Mouse (Mus musculus) lung, postnatal 10 days (tissue): ENCODE results near the gene Abtb1.

ENCODE experiments used
- DNase-seq: peaks from one replicate; pipeline ENCODE4 v3.0.0; 2021

Gene Abtb1

DNA sequence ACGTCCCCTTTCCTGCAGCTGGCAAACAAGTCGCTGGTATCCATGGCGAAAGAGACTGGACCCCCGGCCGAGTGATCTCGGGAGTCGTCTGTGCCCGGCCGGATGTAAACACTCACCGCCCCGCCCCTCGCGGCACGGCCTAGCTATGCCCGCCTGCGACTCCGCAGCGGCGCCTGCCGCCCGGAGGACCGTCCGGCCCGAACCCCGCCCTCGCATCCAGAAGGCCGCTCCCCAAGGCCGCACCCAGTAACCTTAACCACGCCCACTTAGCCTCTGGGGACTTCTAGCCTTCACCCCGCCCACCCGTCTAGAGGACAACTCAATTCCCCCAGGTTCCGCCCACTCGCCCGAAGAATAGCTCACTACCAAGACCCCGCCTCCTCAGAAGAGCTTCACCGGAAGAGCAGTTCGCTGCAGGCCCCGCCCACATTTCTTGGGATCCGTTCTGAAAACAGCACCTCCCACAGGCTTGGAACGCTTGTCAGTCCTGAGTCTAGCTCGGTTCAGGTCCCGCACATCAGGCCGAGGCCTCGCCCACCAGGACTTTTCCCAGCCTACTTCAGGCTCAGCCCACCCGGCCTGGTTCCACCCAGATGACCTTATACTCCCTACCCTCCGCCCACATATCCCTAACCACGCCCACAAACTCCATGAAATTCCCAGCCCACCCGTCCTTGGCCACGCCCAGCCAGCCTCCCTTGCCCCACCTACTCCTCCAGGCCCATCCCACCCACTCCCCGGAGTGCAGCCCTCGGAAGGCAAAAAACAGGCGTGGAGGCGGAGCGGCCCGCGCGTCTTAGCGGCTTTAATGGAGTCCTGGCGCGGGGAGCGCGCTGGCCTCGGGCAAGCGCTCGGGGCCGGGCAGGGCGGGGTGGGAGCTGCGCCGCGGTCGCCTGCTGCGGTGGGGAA lies at the start of gene Abtb1:
Abtb1 (minus strand) TSS at position 204 of the 909 bp plus-strand sequence.
- peak; percentile 100 for DNase-seq

DNA sequence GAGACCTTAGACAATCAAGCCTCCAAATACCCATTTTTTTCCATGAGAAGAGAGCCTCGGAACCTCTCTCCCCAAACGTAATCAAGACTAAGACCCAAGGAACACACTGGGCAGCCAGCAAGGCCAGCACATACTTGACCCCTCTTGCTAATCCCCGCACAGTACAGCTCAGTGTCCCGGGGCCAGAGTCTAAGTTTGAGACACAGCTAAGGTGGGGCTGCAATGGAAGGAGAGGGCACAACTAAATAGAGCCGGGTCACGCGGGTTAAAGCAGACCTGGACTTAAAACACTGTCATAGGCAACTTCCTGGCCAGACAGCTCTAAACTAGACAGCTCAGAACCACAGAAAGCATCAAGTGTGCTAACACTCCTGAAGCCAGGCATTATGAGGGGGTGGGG lies 49.0 kb upstream of the Abtb1 start:
- no peak for DNase-seq

DNA sequence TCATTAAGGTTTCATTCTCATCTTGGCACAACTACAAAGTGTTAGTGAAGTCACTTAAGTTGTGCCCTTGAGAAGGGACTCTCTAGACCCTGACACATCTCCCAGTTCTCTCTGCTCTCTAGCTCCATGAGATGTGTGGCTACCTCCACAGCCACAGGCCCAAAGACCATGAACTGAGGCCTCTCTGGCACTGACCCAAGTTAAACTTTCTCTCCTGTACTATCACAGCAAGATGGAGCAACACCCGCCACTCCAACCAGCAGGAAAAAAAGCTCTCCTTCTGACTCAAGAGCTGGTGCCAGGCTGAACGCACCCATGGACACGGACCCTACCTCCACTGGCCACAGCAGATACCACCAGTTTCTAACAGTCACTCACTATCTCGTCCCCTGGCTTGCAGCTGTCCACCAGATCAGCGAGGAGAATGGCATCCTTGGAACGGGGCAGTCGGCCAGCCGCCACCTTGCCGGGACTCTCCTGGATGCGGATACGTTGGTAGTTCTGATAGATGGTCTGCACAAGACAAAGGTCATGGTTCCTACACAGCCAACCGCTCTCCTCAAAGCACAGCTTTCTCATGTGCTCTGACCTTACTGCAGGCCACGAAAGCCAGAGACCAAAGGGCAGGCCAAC lies 47.7 kb upstream of the Abtb1 start:
- DNase-seq, result no peak

DNA sequence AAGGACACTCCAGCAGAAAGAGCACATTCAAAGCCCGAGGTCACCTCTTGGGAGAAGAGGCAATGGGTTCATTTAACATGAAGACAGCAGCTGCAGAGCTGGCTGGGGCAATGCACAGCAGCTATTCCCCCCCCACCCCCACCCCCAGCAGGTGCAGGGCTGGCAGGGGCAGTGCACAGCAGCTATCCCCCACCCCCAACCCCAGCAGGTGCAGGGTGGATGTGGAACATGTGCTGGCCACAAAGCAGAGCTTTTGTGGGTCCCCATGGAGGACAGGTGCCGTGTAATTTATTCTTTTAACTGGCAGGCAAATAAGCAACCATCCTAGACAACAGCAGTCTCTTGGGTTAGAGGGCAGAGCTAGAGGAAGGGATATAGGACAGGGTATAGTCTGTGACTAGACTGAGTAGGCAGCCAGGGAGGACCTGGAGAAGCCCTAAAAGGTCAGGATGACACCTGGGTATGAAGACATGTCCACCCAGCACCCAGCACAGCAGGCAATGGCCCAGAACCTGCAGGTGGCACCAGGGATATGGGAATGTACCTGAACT lies 44.7 kb upstream of the Abtb1 start:
- DNase-seq, result no peak

DNA sequence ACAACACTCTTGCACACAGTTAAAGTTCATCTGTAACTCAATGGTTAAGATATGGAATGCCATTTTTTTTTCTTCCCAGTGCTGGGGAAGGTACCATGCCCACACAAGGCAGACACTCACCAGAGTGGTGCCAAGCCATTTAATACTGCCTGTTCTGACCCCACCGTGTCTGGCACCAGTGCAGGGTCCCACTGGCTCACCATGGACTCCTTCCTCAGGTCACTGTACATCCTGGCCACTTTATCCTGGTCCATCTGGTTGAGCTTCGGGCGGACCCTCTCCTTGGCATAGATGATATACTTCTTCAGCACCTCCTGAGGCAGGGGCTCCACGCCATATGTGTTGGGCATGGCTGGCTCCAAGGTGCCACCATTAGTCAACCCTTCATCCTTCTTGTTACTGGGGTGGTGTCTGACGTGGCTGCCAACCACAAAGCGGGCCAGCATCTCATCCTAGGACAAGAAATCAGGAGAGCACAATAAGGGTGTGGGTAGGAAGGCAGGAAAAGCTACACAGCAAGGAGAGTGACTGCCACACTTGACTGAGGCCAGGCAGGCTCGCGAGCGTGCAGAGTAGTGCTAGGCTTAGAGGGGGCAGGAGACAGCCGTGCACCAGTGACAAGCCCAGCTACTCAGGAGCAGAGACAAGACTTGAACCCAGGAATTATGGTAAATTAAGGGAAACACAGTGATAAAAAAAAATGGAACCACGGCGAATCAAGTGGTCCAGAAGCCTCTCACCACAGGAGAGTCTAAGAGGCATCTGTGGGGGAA lies 44.0 kb upstream of the Abtb1 start:
- DNase-seq, result no peak

DNA sequence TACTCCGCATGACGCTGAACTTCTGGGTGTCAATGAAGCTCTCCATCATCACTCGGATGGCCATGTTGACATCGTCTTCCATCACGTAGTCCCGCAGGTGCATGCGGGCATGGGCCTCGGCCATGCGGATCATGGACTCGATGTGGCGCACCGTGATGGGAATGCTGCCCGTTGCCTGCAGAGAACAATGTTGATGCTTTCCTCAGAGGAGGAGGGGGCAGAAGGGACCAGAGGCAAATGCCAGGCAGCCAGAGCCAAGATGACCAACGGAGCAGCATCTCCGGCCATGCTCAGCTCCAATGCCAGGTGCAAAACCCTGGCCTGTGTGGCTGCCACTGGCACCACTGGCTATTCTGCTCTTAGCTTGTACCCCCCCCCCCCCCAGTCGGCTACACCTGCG lies 42.9 kb upstream of the Abtb1 start:
- no peak for DNase-seq

DNA sequence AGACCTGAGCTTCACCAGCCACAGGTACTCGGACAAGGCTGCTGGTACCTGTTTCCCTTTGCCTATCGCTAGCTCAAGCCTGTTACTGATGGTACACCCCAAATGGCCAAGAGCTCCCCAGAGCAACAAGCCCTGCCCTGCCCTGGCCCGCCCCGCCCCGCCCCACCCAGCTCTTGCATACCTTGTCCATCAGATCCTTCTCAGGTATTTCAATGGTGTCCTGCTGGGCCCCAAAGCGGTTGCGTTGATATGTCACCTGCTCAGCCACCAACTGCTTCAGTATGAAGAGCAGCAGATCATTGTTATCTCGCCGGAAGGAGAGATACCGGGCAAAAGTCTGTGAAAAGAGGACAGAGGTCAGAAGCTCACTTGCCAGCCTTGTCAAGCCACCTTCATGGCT lies 42.4 kb upstream of the Abtb1 start:
- DNase-seq, result no peak

DNA sequence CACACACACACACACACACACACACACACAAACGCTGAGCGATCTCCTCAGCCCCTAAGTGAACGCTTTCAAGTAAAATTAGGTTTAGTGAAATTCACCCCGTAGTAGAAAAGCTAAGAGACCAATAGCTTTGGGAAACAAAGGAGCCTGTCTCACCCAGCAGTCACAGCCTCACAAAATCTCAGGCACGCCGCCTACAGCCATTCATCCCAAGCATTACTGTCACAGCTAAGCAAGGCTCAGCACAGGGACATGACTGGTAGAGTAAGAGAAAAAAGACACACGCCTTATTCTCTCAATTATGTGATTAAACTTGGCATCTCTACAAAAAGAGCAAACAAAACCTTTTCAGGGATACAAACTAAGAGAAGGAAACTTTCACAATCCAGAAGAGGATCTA lies 39.5 kb upstream of the Abtb1 start:
- DNase-seq, result no peak

DNA sequence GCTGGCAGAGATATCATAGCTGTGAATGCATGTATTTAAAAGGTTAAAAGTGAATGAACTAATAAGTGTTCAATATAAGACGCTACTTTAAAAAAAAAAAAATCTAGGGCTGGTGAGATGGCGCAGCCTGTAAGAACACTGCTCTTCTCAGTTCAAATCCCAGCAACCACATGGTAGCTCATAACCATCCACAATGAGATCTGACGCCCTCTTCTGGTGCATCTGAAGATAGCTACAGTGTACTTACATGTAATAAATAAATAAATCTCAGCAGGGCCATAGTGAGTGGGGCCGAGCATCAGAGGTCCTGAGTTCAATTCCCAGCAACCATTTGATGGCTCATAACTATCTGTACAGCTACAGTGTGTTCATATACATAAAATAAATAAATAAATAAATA lies 37.7 kb upstream of the Abtb1 start:
- no peak for DNase-seq

DNA sequence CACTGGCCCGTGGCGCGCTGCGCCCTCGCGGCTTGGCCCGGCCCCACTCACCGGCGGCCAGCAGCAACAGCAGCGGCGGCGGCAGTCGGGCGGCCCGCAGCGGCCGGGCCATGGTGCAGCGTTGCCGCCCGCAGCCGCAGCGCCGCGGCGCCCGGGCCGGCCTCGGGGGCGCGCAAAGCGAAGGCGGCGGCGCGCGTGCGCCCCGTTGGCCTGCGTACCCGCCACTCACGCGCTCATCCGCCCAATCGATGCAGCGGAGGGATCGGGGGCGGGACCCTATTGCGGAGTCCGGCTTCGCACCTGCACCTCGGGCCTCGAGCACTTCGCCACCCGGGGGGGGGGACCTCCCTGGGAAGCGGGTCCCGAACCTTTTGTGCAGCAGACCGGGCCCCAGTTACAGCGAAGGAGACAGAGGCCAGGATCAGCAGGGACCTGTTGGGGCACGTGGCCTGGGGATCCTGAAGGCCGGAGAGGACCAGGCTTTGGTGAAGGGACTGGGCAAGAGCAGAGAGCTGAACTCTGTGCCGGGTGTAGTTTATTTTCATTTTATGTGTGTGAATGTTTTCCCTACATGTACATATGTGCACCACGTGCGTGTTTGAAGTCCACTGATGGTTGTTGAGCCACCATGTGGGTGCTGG lies 33.2 kb upstream of the Abtb1 start, which contains the start of gene Podxl2:
Podxl2 (minus strand) TSS at position 177 of the 641 bp plus-strand sequence.
- peak; percentile 84 for DNase-seq

DNA sequence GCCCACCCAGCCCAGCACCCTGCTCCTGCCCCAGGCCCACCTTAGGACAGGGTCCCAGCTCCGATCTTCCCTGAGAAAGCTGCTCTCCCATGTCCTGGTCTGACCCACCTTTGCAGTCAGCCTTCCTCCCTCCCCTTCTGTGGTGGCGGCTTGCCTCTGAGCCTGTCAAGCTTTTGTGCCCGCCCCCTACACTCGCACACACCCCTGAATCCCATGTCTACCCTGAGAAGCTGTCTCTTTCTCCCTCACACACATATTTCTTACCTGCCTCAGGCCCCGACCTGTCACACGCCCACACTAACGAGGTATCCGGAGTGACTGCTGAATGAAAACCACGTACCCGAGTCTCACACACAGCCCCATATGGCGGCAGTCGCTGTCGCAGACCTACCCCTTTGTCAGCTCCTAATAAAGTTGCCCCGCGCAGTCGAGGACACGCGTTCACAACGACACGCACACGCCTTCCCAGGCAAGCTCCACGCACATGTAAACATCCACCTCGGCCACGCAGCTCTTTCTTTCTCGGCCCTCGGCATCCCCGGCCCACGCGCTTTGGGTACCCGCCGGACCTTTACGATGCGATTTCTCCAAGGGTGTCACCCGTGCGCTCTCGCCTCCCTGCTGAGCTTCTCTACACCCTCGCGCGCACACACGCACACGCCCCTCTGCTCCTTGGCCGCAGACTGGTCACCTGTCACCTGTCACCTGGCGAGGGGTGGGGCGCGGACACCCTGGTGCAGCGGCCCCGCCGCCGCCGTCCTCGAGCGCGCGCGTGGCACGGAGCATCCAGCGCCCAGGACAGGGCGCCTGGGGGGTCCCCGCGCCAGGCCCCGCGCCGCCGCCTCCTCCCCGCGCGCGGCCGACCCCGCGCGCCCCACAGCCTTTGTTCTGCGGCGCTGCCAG lies 32.4 kb upstream of the Abtb1 start:
- DNase-seq, result peak; percentile 40

DNA sequence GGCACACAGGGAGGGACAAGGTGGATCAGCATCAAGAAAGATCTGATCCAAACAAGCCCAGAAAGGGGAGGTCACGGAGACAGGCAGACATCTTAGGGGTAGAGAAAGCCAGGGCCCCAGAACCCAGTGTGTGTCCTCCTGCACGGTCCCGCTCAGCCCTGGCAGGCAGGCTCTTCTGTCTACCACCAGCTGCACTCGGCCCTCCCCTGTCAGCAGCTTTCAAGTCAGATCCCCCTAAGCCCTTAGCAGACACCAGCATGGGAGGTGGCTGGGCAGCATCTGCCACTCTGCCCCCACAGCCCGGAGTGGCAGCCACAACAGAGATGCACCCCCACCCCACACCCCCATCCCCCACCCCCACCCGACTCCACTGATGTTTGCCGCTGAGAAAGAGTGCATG lies 31.0 kb upstream of the Abtb1 start:
- DNase-seq, result no peak

DNA sequence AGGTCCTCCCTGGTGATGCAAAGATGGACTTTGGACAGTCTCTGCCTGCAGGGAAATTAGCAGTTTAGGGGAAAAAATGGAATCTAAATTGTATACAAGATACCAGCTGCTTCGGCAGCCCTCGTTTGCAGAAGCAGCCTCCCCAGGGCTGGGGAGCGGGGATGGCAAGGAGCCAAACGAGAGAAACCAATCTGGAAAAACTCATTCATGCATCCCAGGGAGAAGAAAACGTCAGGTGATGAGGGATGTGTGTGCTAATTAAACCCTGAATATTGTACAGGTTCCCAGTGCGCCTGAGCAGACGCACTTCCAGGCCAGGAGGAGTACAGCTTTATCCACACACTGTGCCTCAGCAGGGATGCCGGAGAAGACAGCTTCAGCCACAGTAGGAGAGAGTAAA lies 29.8 kb upstream of the Abtb1 start:
- no peak for DNase-seq

DNA sequence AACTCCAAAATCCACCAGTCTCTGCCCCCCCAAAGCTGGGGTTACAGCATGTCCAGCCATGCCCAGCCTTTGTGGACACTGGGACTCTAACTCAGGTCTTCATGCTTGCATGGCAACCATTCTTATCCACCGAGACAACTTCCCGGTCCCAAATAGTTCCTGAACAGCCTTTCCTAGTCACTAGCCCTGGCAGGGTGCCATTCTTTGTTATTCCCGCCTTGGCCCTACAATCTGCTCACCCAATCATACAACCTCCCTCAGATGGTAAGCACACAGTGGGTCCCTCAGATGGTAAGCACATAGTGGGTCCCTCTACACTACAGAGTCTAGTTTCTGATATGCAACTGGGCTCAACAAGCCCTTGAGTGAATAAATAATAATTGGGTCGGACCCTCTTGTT lies 28.8 kb upstream of the Abtb1 start:
- peak; percentile 29 for DNase-seq

DNA sequence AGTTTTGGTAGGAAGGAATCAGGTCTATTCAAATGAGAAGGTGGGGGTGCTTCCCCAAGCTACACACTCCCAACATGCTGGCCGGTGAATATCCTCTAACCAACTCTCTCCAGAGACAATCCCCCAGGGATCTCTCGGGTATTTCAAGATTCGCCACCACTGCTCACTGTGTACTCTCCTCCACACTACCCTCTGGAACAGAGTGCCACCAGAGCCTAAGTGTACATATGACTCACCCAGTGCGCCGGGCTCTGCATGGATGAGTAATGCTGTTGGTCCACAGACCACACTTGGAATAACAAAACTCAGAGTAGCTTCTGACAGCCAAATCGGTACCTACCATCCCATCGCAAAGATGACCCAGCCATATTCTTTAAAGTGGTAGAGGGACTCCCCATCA lies 27.7 kb upstream of the Abtb1 start:
- no peak for DNase-seq

DNA sequence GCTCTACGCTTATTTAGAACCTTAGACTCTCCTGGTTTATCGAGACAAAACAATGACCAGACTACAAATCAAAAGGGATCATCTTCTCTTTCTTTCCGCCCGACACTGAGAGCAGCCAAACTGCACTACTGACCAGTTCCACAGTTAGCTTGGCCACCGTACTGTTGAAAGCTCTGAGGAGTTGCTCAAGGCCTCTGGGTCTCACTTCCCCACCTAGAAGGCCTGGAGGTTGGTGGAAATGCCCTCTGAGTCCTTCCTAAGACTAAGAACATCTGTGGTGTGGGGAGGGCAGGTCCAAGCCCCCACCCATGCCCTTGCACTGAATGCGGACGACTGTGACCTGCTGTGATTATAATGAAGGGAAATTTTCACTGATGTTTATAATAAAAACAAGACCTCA lies 23.9 kb upstream of the Abtb1 start:
- no peak for DNase-seq

DNA sequence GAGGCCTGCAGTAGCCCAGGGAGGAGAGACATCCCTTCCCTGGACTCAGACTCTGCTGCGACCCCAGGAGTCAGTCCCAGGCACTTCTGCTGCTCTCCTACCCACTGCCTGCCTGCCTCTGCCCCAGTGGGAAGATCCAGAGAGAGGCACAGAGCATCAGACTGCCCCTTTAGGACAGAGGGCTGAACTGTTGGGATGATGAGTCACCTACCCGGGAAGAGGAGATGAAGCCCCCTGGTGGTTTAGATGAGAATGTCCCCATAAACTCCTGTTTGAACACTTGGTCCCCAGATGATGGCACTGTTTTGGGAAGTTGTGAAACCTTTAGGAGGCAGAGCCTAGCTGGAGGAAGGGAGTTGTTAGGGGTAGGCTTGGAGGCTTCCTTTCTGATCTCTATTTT lies 19.1 kb upstream of the Abtb1 start:
- DNase-seq, result peak; percentile 80

DNA sequence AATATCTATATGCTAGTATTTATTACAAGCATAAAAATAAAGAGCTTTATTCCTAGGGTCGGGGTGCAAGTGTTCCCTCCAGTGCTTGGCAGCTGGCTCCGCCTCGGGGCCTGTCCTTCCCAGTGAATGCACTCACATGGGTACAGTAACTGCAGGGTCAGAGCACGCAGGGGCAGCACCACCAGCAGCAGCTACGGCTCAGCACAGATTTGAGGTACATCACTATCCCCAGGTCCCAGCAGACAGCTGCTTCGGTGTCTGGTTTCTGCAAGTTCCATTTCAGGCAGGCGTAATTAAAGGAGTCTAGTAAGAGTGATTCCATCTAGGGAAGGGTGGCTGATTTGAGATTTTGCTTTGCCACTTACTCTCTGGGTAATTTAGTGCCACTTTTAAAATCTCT lies 16.6 kb upstream of the Abtb1 start:
- no peak for DNase-seq

DNA sequence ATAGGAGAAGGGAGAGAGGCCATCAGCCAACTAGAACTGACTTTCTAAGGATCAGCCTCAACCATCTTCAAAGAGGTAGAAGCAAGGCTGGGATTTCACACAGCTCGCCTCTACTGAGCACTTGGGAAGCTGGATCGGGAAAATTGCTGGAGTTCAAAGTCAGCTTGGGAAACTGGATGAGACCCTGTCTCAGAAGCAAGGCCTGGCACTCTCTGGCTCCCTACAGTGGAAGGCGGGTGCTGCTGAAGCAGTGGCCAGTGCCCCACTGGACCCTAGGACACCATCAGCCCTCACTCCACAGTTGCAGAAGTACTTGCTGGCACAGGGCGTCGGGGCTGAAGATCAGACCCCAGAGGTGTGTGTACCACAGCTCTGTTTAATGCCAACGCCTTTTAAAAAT lies 16.0 kb upstream of the Abtb1 start:
- DNase-seq, result no peak

DNA sequence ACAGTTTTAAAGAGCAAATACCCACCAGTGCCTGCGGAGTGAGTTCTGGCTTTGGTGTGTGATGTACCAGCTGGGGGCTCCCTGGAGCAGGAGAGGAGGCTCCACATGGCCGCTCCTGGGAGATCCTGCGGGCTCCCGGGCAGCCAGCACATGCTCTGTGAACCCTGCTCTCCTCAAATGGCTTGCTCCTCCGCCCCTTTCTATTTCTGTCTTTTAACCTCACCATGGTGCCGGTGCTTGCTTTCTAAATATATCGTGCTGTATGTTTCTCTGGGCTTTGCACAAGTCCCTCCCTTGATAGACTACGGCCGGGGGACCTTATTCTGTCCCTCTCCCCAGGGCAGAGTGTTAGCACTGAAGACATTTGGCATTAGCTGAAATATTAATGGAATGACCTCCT lies 15.5 kb upstream of the Abtb1 start:
- DNase-seq, result peak; percentile 49

DNA sequence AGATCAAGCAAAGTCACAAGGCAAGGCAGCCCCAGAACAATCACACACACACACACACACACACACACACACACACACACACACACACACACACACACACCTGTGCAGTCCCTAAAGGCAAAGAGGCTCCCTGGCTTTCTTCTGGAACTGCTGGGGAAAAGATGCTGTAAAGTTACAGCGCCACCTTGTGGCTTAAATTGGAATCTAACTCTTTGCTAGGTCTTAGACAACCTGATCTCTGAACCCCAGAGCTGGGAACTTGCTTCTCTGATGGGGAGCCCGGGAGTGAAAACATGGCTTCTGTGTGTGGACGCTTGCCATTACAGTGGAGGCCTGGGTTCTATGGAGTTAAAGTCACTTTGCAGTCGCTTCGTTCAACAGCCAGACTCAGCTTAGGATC lies 13.9 kb upstream of the Abtb1 start:
- DNase-seq, result peak; percentile 78

DNA sequence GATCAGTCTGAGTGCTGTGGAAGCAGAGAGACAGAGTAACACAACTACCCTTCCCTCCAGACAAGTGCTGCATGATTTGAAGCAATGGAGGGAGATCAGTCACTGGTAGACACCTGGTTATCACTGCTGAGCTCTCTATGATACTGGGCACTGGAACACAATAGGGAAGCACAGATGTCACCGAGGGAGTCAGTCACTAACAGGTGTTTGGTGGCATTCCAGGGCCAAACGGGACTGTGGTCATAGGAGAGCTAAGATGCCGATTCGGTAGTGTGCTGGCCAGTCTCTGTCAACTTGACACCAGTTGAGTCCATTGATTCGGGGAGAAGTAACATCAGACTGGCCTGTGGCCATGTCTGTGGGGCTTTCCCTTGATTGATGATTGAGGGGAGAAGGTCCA lies 12.7 kb upstream of the Abtb1 start:
- no peak for DNase-seq
